Mouse (Mus musculus) regulatory T cell (primary cell): ENCODE measurements around the gene Cep72.
"Not testable (repeated sequence)": the region's sequence is repeated elsewhere in the genome, so short reads cannot be mapped to it uniquely, and the experiment has no call there.

Source experiments
- in situ Hi-C: fragments of 300-600 bp; cut with MboI, MseI; formaldehyde crosslinking; loops from one replicate; pipeline ENCODE4 v1.15.1; 2025; ENCODE audit warnings: high pct_unique_total_duplicates

The Cep72 gene

DNA sequence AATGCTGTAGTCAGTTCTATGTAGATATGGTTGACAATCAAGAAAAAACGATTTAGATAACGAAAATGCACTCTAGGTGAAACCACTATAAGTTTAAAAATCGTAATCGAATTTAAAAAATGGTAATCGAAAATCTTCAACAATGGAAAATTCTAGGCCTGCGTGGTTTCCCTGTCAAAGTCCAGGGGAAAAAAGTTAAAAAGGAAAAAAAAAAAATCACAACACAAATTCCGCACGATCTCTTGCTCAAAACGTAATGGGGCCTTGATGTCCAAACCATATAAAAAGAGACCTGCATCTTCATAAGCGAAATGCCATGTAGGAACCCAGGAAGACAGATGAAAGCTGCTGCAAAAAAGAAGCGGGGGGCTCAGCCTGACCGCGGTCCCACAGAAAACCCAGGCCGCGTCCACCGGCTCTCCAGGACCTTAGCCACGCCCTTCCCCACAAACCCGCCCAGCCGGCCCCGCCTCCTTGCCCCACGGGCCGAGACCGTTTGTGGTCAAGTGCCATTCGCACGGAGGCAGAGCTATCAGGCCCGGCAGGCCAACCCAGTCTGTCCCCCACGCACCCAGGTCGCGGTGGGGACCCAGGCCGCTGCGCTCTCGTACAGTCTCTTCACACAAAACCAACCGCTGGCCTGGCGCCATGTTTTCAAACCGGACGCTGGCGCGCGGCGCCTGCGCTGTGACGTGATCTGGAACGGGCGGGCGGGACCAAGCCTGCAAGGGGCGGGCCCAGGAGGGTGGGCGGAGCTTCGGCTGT, at the start of gene Cep72:
Gene Cep72, minus strand, starts transcription at position 687 of the 765 bp plus-strand sequence.
- in situ Hi-C loops = no loop called here

- in situ Hi-C loops = no loop called here
These were observed 45.3 kb upstream of the Cep72 start for GRCm38 (mm10) chr13:74107410-74107809.

- in situ Hi-C loops = loop anchor here (5.0 kb wide), 1 partner anchor 188 kb away; the partner anchor contains the start of gene Ahrr
These were observed 42.3 kb upstream of the Cep72 start for GRCm38 (mm10) chr13:74104417-74104816.

DNA sequence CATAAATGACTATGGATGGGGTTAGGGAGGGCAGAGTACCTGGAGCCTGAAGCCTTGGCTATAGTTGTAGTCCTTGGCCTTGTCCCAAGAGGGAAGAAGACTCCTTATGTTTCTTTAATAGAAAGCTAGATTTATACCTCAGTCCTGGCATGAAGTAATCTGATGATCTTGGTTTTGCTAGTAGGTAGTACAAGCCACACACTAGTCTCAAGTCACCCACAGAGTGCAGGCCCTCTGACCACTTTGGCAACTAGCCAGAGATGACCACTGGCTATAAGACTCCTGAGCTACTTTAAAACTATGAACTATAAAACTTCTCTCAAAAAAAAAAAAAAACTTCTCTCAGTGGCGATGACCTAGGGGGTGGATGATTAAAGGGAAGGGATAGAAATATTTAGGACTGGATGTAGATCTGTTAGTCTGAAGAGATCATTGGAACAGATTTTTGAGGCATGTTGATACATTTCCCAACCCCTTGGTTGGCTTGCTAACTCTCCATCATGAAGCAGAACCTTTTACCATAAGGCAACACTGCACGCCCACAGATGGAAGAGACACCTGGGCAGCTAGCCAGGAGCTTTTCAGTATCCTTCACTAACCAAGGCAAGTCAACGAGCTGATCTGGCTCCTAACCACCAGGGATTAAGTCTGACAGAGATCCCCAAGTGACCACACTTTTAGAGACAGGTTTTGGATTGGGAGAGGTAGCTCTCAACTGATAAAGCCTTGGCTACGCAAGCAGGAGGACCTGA, 40.9 kb upstream of the Cep72 start:
- in situ Hi-C loops = loop anchor here (5.0 kb wide), 1 partner anchor 189 kb away; the partner anchor contains the start of gene Ahrr

- in situ Hi-C loops = loop anchor here (5.0 kb wide), 1 partner anchor 190 kb away; the partner anchor contains the start of gene Ahrr
These were observed 40.2 kb upstream of the Cep72 start for GRCm38 (mm10) chr13:74102108-74102830.

DNA sequence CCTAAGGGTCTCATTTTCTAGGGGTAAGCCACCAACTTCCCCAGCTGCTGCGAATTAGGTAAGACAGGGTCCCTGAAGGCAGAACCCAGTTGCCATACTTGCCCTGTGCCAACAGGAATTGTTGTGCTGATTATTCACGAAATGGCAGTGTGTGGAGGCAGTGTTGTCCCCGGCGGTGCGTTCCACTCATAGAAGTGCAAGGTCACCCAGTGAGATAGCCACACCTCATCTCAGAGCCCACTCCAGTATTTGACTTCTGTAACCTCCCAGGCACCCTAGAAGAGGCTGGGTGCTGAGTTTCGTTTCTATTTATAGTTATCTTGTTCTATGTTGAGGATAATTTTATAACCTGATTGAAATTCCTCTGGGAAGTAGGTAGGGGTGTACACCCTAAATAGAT, 36.8 kb upstream of the Cep72 start:
- in situ Hi-C loops = no loop called here

DNA sequence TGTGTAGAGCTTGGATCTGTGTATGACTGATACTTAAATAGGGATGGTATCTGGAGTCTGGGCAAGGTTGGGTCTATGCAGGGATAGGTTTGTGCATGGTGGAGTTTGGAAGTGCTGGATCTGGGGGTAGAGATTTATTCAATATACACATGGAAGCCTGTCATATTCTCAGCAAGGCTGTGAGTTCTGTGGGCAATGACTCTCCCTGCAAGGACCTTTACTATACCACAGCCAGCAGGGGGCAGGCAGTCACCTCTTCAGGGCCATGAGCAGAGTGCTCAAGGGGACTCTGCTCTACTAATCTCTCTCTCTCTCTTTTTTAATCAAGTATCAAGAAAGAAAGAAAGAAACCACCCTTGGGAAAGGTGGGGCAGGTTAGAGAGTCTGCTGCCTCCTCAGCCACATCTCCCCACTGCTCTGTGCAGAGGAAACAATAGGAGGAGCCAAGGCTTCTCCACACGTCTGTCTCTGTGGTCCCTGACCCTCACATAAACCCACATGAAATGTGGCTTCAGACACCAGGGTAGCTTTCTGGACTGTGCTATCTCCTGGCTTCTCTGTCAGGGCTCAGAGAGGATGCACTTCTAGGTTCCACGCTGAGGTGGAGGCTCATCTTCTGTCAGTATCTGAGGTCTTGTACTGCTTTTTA, 34.7 kb upstream of the Cep72 start:
- in situ Hi-C loops = no loop called here

DNA sequence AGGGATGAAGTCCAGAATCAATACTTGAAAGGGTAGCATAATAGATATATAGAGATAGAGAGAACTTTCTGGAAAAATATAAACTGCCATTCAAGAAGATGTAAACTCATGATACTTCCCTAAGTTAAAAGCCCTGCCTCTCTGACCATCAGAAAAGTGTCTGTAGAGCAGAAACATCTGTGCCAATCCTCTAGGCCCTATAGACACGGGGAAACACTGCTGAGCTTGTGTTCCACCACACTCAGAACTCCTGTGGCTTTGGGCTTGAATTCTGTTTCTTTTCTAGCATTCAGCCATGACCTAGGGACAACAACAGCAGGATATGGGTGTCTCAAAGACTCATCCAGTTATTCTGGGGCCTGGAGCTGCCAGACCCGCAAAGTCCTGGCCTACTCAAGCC, 33.8 kb upstream of the Cep72 start:
- in situ Hi-C loops = no loop called here

DNA sequence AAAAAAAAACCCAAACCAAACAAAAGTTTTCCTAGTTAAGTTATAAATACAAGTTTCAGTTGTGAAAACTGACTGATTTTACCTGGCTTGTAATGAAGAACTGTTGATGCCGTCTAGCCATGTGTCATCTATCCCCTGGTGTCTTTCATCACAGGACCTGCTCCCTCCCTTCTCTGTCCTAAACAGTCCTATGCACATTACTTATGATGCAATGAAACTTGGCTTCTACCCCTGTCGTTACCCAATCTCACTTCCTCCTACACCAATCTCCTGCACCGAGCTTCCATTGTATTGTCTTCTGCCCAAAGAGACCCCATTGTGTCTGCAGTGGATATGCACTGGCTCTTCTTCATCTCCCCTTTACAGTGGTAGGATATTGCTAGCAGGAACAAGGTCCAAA, 28.2 kb upstream of the Cep72 start:
- in situ Hi-C loops = no loop called here

DNA sequence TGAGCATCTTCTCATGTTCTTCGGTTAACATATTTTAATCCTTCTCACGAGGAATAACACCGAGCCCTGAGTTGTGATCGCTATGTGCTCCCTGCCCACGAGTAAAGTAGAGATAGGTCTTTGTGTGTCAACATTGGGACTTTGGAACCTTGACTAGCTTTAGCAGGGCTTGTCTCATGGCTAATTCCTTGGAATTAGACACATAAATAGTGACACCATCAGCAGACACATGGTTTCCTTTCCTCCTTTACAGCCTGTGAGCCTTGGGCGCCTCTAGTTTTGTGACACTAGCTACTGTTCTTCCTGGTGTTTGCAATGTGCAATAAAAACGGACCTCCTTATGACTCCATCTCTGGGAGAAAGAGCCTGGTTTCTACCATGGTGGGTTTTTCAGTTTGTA, 11.3 kb upstream of the Cep72 start:
- in situ Hi-C loops = no loop called here

DNA sequence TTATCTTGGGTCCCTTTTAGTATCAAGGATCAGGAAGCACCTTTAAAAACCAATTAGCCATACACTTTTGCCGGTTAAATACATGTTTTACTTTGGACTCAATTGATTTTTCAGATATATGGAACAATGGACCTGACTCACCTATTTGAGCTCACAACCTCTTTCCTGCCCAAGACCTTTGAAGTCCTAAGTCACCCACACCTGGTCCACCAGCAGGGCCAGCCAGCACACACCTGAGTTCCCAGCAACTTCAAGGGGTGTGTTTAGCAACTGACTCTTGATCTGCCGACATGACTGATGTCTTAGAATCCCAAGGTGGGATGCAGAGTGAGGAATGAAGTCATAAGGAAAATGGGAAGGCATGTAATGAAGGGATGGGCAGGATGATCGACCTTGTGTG, 9.6 kb upstream of the Cep72 start:
- in situ Hi-C loops = no loop called here

DNA sequence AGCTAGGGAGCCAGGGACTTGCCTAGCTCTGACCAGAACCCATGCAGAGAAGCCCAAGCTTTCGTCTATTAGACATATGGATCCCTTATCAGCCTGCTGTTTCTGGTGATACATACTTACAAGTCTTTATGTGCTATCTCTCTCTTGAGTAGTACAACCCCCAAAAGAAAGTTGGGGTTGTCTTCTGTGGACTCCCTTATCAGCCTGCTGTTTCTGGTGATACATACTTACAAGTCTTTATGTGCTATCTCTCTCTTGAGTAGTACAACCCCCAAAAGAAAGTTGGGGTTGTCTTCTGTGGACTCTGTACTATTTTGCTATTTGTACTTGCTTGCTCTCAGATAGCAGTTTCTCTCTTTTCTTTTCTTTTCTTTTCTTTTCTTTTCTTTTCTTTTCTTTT, 9.1 kb upstream of the Cep72 start:
- in situ Hi-C loops = not testable (repeated sequence)

DNA sequence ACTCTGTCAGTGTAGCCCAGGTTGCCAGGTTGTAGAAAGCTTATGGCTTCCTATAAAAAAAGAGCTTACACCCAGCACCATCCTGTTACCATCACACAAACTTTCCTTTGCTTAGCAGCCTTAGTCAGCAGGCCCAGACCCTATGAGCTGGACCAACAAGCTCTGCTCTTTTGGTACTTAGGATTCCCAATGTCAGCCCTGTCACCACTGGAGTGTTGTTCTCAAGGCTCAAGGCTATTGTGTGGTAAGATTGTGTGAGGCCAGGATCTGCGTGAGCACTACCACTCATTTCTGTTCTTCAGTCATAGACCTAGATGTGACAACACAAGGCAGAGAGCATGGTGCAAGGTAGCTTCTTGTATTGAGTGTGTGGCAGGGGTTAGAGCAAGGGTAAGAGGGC, 4.5 kb upstream of the Cep72 start:
- in situ Hi-C loops = no loop called here

DNA sequence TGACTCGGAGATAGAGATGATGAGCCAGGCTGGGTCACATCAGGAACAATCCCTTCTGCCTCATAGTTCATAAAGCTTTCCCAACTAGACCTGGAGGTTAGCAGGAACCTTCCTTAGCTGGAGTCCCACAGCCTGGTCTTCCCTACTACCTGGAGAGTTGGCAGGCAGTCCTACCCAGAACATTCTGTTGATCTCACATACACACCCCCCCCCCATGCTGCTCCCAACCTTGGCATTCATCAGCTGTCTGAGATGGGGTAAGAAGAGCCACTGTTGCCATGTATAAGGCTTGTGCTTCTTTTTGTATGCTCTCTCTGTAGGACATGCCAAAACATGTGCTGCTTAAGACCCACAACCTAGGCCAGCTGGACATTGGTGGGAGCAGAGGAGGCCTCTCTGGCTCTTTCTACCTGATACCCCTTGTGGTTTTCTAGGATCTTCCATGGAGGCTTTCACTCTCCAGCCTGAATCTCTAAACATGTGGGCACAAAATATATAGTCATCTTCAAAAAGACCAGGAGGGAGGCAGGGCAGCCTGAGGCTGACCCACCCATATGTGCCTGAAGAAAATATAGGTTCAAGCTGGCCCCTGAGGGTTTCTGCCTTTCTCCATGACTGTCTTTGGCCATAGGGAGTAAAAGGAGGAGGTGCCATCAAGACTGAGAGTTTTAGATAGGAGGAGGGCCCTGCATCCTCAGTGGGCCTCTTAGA, 1.4 kb upstream of the Cep72 start:
- in situ Hi-C loops = no loop called here

DNA sequence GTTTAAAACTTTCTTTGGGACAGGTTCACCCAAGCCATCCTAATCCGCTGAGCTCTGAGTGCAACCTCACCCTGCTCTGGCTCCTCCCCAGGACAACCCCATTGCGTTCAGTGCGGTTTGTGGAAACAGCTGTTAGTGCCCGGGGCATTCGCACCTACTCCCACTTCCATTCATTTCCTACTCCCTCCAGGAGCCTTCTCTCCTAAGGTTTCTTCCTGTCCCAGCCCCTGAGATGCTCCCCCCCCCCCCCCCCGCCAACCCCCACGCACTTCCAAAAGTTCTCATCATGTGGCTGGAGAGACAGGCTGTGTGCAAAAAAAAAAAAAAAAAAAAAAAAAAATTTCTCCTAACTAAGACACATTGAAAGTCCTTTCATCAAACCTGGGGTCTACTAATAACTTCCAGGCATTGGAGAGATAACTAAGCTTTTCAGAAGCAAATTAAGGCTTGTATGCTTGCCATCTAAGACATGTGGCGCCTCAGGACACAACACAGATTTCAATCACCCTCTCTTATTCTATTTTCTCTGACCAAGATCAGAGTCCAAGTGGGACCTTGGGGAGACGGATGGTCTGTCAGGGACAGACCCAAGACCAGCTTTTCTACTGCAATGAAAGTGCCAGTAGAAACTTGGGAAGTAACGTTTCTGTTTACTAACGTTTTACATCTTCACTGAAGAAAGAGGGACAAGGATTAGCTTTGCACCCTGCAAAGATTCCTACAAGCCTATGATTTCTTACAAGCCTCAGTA, 454 bp upstream of the Cep72 start:
- in situ Hi-C loops = no loop called here

GRCm38 (mm10) chr13:74058081-74058480, 4.0 kb downstream of the Cep72 start:
- in situ Hi-C loops = no loop called here

- in situ Hi-C loops = no loop called here
These were observed 5.9 kb downstream of the Cep72 start for GRCm38 (mm10) chr13:74056194-74056593.

DNA sequence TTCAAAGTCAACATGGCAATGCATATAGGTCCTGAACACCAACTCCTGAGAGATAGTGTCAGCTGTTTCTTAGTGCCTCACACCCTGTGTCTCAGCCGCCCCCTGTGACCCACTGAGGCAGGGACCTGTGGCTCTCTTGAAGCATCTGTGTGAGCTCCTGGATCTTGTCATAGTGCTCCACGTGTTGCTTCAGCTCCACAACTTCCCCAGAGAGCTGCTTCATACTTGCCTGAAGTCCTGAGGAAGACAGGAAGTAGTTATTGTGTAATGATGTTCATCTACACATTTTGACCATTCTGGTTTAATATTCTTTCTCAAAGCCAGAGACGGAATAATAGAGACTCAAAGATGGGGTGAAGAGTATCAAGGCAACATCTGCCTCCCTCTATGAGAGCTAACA, 22.2 kb downstream of the Cep72 start:
- in situ Hi-C loops = no loop called here

DNA sequence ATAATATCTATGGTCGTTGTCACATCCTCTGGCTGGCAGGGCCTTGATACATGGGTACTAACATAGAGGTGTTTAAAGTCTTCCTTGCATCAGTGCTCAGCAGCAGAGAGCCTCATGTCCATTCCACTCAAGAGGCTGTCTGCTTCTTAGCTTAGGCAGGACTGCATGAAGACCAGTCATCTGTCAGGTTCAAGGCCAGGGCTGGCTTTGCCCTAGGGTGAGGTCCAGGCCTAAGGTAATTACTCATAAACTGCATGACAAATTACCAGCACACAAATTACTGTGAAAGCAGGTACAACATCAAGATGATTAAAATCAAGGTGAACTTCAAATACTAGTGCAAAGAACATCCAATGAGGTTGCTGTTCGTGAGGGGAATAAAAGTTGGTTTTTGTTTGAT, 26.3 kb downstream of the Cep72 start:
- in situ Hi-C loops = no loop called here

- in situ Hi-C loops = no loop called here
These were observed 27.3 kb downstream of the Cep72 start for GRCm38 (mm10) chr13:74034756-74035155.
